Mouse (Mus musculus): ENCODE measurements around the gene Efnb2.

Efnb2 gene

DNA sequence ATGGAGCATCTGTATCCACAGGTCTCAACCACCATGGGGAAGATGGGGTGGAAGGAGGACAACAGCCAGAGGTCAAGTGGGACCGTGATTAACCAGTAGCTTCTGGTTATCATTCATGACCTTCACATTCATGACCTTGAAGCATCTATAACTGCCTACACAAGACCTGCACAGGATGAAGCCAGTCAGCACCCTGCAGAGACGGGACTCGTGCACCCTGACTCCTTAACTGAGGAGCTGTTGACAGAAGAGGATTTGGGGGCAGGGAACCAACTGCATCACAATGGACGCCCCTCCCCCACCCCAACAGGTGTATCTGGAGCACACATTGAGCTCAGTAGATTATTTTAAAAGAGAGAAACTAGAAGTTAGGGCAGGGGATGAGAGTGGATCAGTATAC is 49.1 kb downstream of the Efnb2 start:
- no peak for DNase-seq

DNA sequence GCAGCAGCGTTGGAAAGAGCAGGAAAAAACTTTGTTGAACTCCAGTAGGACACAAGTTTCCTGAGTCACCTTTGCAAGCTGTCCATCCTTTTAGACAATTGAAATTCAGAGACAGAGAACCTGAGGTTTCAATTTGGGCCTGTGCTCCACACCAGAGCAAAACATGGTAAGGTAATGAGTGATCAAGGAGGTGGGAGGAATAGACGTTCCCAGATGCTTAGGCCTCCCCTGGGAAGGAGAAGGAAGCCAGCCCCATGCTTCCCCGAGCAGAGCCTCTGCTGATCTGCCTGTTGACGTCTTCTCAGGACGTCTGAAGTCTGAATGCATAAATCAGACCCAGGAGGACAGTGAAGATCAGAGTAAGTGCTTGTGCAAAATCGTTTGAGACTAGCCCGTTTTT is 51.3 kb downstream of the Efnb2 start:
- DNase-seq, result no peak

DNA sequence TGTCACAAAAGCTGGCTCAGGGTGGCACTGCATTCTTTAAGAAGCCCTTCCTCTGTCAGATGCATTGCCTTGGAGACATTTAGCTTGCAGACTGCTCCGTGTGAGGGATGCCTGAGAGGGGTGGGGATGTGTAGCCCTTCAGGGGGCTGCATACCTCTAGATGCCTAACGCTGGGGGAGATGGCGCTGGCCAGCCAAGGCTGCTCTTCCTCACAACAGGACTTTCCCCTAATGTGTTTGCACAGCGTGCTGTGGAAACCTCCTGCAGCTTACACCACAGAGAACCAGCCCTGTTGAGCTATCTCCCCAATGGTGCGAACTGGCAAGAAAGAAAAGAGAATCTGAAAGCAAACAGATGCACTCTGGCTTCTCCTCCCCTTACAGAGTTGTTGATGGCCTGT is 51.9 kb downstream of the Efnb2 start:
- DNase-seq, result no peak

GRCm38 (mm10) chr8:8605621-8606020 is 55.4 kb downstream of the Efnb2 start:
- no peak for DNase-seq

DNA sequence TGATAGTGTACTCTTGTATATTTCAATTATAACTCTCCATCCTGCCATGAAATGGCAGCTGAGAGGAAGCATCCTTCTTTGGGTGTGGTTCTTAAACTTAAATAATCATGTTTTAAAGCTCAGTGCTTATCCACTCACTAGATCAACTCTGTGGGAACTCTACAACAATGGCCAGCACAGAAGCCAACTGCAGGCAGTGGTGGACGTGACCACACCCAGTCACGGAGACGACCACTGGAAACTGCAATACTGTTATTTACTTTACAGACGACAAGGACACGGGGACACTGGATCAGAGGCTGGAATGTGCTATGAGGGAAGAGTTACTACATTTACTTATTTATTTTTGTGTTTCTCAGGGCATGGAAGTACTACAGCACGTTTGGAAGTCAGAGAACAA is 57.2 kb downstream of the Efnb2 start:
- peak; percentile 77 for DNase-seq

DNA sequence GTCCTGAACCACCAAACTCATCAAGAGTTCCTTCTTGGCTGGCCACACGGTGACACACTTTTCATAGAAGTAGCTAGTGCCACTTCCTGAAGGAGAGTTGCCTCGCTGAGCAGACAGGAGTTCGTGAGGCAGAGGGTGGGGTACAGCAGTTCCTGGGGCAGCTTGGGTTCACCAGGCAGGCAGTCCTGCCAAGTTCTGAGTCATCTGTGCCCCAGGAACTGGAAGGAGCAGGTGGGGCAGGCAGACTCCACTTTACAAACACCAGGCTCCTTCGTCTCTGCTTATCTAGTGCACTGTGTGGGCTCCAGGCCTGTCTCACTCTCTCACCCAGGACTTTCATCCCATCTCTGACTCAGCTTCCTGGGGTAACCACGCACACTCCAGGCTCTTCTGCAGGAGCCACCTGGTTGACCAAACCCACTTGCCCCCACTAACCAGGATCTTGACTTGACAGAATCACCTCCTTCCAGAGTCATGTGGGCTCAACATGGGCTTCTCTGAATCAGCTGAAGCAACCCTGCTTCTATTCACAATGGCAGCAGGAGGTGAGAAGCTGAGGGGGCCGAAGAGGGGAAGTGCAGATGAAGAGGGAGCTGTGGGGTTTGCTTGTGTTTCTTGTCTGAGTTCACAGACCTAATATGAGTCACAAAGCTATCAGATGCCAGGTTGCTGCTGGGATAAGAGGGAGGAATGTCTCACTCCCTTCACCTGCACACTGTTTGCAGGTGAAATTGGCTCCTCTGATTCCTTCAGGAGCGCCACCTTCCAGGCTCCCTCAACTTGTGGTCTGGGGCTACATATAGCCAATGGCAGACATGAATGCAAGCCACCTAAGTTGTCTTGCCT is 58.2 kb downstream of the Efnb2 start:
- DNase-seq, result peak; percentile 89

GRCm38 (mm10) chr8:8599931-8600330 is 61.1 kb downstream of the Efnb2 start:
- DNase-seq, result no peak

- no peak for DNase-seq
Measured at GRCm38 (mm10) chr8:8597434-8597833, 63.6 kb downstream of the Efnb2 start.

DNA sequence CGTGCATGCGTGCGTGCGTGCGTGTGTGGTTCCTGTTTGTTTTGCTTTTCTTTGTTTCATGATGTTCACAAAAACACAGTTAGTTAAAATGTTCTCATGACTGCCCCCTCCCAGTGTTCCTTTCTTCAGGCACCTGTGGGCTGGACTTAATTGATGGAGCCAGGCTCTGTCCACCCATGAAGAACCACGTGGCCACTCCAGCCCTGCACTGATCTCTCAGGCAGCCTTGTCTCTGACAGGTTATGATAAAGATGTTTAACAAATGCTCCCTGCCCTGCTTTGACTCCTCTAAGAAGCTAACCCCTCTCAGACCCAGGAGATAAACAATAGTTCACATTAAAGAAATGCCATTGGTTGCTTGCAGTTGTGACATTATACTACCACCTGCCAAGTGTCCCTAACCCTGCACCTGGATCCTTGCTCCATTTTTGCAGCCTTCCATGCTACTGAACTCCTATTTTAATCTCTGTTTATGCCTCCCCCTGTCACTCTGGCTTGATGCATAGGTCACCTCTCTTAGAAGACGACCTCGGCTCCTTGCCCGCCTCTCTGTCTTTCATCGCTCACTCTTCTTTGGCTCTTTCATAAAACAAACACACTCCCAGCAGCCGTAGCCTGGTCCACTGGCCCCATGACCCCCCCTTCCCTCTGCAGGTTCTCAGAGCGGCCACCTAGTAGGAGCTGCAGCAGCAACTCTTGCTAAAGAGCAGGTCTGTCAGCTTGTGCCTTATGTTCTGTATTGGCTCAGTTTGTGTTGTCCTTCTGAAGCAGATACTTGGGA is 65.0 kb downstream of the Efnb2 start:
- no peak for DNase-seq

- peak; percentile 21 for DNase-seq
Measured at GRCm38 (mm10) chr8:8593812-8594211, 67.2 kb downstream of the Efnb2 start.

GRCm38 (mm10) chr8:8593371-8593770 is 67.7 kb downstream of the Efnb2 start:
- DNase-seq, result no peak

GRCm38 (mm10) chr8:8592331-8592730 is 68.7 kb downstream of the Efnb2 start:
- DNase-seq, result no peak

GRCm38 (mm10) chr8:8583981-8584377 is 77.1 kb downstream of the Efnb2 start:
- DNase-seq, result no peak

- no peak for DNase-seq
Measured at GRCm38 (mm10) chr8:8583290-8583980, 77.6 kb downstream of the Efnb2 start.

GRCm38 (mm10) chr8:8577770-8578303 is 83.2 kb downstream of the Efnb2 start:
- no peak for DNase-seq

DNA sequence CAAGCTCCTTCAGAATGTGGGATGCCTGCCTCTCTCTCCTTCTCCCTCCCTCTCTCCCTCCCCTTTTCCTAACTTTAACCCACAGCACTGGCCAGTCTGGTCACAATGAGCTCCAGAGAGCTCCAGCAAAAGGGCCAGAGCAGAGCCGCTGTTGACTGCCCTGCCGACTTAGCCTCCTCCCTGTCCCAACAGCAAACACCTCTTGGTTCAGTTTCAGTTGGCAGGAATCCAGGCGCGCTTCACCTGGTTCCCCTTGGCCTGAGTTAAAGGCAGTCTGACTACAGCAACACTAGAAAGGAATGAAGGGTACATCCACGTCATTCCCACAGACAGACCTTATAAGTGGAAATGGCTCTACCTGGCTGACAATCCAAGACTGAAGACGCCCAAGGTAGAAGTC is 84.2 kb downstream of the Efnb2 start:
- peak; percentile 81 for DNase-seq

DNA sequence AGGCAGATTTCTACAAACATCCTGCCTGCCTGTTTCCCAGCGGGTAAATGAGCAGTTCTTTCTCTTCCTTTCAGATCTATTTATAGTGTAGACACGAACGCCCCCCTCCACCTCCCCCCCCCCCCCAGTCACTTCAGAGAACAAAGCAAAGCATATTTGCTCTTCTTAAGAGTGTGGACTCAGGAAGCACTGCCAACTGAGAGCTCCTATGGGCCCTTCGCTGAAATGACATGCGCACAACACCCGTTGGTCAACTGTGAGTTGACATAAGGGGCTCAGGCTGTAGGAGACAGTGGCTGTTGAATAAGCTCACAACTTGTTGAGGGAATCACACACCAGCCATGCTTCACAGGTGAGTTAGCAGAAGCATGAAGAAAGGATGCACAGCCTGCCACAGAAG is 84.8 kb downstream of the Efnb2 start:
- peak; percentile 77 for DNase-seq

DNA sequence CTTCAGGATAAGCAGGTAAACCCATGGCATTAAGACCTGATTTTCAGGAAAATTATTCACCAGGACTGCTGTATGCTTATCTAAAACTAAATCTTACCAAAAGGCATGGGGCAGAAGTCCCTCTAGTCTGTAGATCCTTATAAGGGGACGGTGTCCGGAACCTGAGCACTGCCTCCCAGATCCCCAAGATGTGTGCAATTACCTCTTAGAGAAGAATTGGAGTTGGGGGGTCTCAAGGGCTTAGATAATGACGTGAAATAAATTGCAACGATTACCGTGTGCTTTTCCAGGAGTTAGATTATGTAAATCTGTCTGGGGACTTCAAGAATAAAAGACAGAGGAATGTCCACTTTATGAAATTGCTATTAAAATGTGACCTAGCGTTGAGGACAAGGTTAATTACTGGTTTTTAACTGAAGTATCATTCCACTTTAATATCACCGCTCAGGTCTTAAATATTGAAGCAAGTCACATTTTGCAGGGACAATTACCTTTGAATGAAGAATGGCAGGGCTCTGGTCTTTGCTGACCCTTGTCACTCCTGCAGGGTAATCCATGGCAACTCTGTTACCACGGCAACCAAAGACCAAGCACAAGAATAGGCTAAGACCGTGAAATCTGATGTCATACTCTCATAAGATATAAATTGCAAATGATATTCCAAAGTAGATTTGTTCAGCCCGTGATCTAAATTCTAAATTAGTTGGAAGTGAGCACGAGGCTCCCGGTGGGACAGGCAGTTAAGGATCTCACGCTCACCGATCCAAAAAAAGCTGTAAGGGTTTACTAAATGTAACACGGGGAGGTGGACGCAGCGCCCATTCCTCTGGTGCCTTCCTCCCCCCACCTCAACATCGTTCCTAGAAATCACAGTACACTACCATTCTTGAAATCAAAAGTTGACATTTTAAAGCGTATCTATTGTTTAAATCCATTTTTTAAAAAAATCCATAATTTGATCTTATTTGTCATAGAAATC is 86.2 kb downstream of the Efnb2 start:
- no peak for DNase-seq

GRCm38 (mm10) chr8:8572272-8572671 is 88.8 kb downstream of the Efnb2 start:
- DNase-seq, result no peak

- no peak for DNase-seq
Measured at GRCm38 (mm10) chr8:8571625-8572215, 89.3 kb downstream of the Efnb2 start.

GRCm38 (mm10) chr8:8569280-8569679 is 91.8 kb downstream of the Efnb2 start:
- DNase-seq, result no peak

All from lung, postnatal 36 days (tissue).